Mouse (Mus musculus) C2C12 (cell line): ENCODE measurements around the gene Ccdc7a. TPM values are rescaled to one million over a fixed set of nuclear protein-coding genes. Genes with fewer than 3 reads are reported as not detected.
"Not testable (repeated sequence)": the region's sequence is repeated elsewhere in the genome, so short reads cannot be mapped to it uniquely, and the experiment has no call there.

ENCODE experiments used
- H3K27me3 ChIP-seq: one replicate; pipeline ENCODE4 v1.6.1; 2011; ENCODE audit not compliant: control insufficient read depth, insufficient read depth, insufficient read length
- H3K36me3 ChIP-seq: one replicate; pipeline ENCODE4 v1.6.1; 2011; ENCODE audit not compliant: control insufficient read depth, insufficient read depth
- H3K4me3 ChIP-seq: one replicate; pipeline ENCODE4 v1.5.1; 2011; ENCODE audit warnings: mild to moderate bottlenecking, control low read depth; ENCODE audit not compliant: poor library complexity, insufficient read depth, severe bottlenecking
- H3K79me2 ChIP-seq: one replicate; pipeline ENCODE4 v1.6.1; 2011; ENCODE audit not compliant: control insufficient read depth, insufficient read depth
- H3K79me3 ChIP-seq: one replicate; pipeline ENCODE4 v1.6.1; 2011; ENCODE audit warnings: low read depth, control low read depth
- H3ac ChIP-seq: one replicate; pipeline ENCODE3; 2011; ENCODE audit warnings: low read depth; ENCODE audit not compliant: control insufficient read depth, insufficient read length
- CEBPB ChIP-seq: IDR thresholded peaks from one replicate; pipeline ENCODE4 v1.6.1; 2011; ENCODE audit warnings: low read depth, mild to moderate bottlenecking, control low read depth, moderate library complexity
- CTCF ChIP-seq: IDR thresholded peaks from one replicate; pipeline ENCODE4 v1.5.1; 2011; ENCODE audit not compliant: control insufficient read depth, insufficient read depth, insufficient read length
- FOSL1 ChIP-seq: IDR thresholded peaks from one replicate; pipeline ENCODE4 v1.8.0; 2011; ENCODE audit warnings: mild to moderate bottlenecking, low read length; ENCODE audit not compliant: poor library complexity, insufficient read depth, severe bottlenecking
- MAX ChIP-seq: IDR thresholded peaks from one replicate; pipeline ENCODE4 v1.6.1; 2011; ENCODE audit warnings: mild to moderate bottlenecking, control low read depth
- MYOD1 ChIP-seq: IDR thresholded peaks from one replicate; pipeline ENCODE4 v1.6.1; 2011; ENCODE audit warnings: low read depth; ENCODE audit not compliant: control insufficient read depth, insufficient read length
- MYOG ChIP-seq: IDR thresholded peaks from one replicate; pipeline ENCODE4 v1.6.1; 2011; ENCODE audit not compliant: control insufficient read depth, insufficient read length; ENCODE audit errors: extremely low read depth
- USF1 ChIP-seq: IDR thresholded peaks from one replicate; pipeline ENCODE4 v1.6.1; 2011; ENCODE audit warnings: low read depth, mild to moderate bottlenecking, control low read depth, moderate library complexity
- long read RNA-seq, 2 experiments: library from polyadenylated mRNA; unstranded; transcript quantifications; one replicate each; pipeline ENCODE4 v2.0.0; 2019 to 2020
- polyA plus RNA-seq: library from polyadenylated mRNA; unstranded; fragments of >200 nt; fragmentation: generic; extraction: Trizol; gene quantifications from one replicate; pipeline ENCODE4 v1.2.1, GENCODE M21; 2012; ENCODE audit warnings: missing spikeins

The Ccdc7a gene
- polyA plus RNA-seq, result not detected
- long read RNA-seq, experiment 1, result 0 reads
- long read RNA-seq, experiment 2, result 0 reads

GRCm38 (mm10) chr8:129065417-129065816, at the start of gene Ccdc7a:
Ccdc7a (minus strand) TSS chr8:129065517.
- not testable (repeated sequence) for H3K36me3 ChIP-seq, H3K4me3 ChIP-seq, H3ac ChIP-seq, H3K79me2 ChIP-seq, H3K79me3 ChIP-seq, H3K27me3 ChIP-seq

GRCm38 (mm10) chr8:129066834-129067233, 1.5 kb upstream of the Ccdc7a start, which contains the start of gene Ccdc7b:
Ccdc7b (plus strand) TSS chr8:129067134.
- not testable (repeated sequence) for H3K79me2 ChIP-seq, H3K79me3 ChIP-seq, H3K27me3 ChIP-seq, H3ac ChIP-seq, H3K4me3 ChIP-seq, H3K36me3 ChIP-seq

- no peaks in the 10 kb centered on the region for H3K27me3 ChIP-seq
- H3K4me3 ChIP-seq, result no peak overlapping the region
- H3ac ChIP-seq, result no peak overlapping the region
- TF ChIP-seq CEBPB (no peak), CTCF (no peak), MYOG (no peak), MAX (no peak), FOSL1 (no peak), USF1 (no peak), MYOD1 (no peak)
- H3K79me2 ChIP-seq, result no peaks in the 10 kb centered on the region
- no peaks in the 10 kb centered on the region for H3K36me3 ChIP-seq
- no peaks in the 10 kb centered on the region for H3K79me3 ChIP-seq
Measured at GRCm38 (mm10) chr8:128991389-128991788, 73.9 kb downstream of the Ccdc7a start.

- H3K79me3 ChIP-seq, H3K79me2 ChIP-seq, H3K27me3 ChIP-seq, H3K36me3 ChIP-seq, H3K4me3 ChIP-seq, H3ac ChIP-seq: not testable (repeated sequence)
Measured at GRCm38 (mm10) chr8:128948941-128949340, 116.4 kb downstream of the Ccdc7a start.

- not testable (repeated sequence) for H3K27me3 ChIP-seq
Measured at GRCm38 (mm10) chr8:128941022-128941641, 124.2 kb downstream of the Ccdc7a start.

GRCm38 (mm10) chr8:128933446-128933845, 131.9 kb downstream of the Ccdc7a start:
- Histone ChIP-seq H3K27me3 (no peaks in the 10 kb centered on the region), H3K79me2 (no peaks in the 10 kb centered on the region), H3K36me3 (no peaks in the 10 kb centered on the region), H3ac (no peak overlapping the region), H3K4me3 (no peak overlapping the region), H3K79me3 (no peaks in the 10 kb centered on the region)
- TF ChIP-seq USF1 (no peak), MYOD1 (no peak), MYOG (no peak), FOSL1 (no peak), CTCF (no peak), MAX (no peak), CEBPB (no peak)

More at GRCm38 (mm10) chr8:128941022-128941641, 124.2 kb downstream of the Ccdc7a start:
- not testable (repeated sequence) for H3K4me3 ChIP-seq, H3K79me3 ChIP-seq, H3K79me2 ChIP-seq, H3K36me3 ChIP-seq, H3ac ChIP-seq

GRCm38 (mm10) chr8:128882719-128883118, 182.6 kb downstream of the Ccdc7a start:
- H3K4me3 ChIP-seq, result no peak overlapping the region
- TF ChIP-seq FOSL1 (no peak), CTCF (no peak), MYOG (no peak)
- no peaks in the 10 kb centered on the region for H3K79me2 ChIP-seq
- H3K79me3 ChIP-seq, result no peaks in the 10 kb centered on the region
- H3ac ChIP-seq, result no peak overlapping the region
- H3K36me3 ChIP-seq, result no peaks in the 10 kb centered on the region
- no peaks in the 10 kb centered on the region for H3K27me3 ChIP-seq
